Mouse (Mus musculus): ENCODE measurements at regions not wholly inside any gene's neighbourhood (a gene's known extent, or its start where the extent isn't known, plus 50 kb on each side); places are given as distances from the start of the nearest gene placed in this dataset.

- no peak for ATAC-seq (replicated peaks; ENCODE audit: low read depth, poor library complexity, severe bottlenecking)
Measured at GRCm38 (mm10) chr10:24357636-24358035, 134.3 kb downstream of the Moxd1 start.

- ATAC-seq (replicated peaks; ENCODE audit: low read depth, poor library complexity, severe bottlenecking), result no peak
Measured at GRCm38 (mm10) chr10:24361424-24361823, 138.1 kb downstream of the Moxd1 start.

- ATAC-seq (replicated peaks; ENCODE audit: low read depth, poor library complexity, severe bottlenecking), result no peak
Measured at GRCm38 (mm10) chr10:24365369-24365768, 142.1 kb downstream of the Moxd1 start.

DNA sequence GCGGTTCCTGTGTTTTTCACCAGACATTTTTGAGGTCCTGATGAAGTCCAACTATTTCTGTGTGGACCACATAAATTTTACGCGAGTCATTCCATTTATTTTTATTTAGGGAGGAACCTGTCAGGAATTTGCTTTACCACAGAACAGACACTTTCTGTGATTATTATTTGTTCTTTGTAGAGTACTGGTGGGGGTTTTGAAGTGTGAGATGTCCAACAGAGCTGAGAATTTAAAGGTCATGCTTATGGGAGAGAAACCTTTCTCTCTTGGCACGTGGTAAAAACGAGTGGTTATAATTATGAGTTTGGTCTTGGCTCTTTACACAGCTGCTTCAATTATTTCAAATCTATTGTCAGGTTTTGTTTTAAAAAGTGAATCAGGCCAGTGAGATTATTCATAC, 143.7 kb downstream of the Moxd1 start:
- ATAC-seq (replicated peaks; ENCODE audit: low read depth, poor library complexity, severe bottlenecking), result no peak

DNA sequence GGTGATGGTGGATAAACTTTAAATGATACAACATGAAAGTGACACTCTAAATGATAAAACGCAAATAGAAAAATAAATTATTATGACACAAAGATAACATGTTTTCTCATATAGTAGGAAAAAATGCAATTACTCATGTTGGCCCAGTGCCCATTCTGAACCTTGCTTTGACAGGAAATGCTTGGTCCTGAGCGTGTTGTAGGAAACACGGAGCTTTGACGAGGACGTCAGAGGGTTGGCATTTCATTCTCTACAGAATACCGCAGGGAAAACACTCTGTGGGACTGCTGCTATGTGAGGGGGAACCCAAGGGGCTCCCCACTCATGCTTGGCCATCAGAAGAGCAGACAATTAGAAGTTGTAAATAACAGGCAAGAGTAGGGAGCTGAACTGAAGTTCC, 150.6 kb downstream of the Moxd1 start:
- ATAC-seq (replicated peaks; ENCODE audit: low read depth, poor library complexity, severe bottlenecking), result no peak

GRCm38 (mm10) chr10:24379291-24379690, 156.0 kb downstream of the Moxd1 start:
- ATAC-seq (replicated peaks; ENCODE audit: low read depth, poor library complexity, severe bottlenecking), result no peak

- no peak for ATAC-seq (replicated peaks; ENCODE audit: low read depth, poor library complexity, severe bottlenecking)
Measured at GRCm38 (mm10) chr10:24380478-24381273, 157.4 kb downstream of the Moxd1 start.

DNA sequence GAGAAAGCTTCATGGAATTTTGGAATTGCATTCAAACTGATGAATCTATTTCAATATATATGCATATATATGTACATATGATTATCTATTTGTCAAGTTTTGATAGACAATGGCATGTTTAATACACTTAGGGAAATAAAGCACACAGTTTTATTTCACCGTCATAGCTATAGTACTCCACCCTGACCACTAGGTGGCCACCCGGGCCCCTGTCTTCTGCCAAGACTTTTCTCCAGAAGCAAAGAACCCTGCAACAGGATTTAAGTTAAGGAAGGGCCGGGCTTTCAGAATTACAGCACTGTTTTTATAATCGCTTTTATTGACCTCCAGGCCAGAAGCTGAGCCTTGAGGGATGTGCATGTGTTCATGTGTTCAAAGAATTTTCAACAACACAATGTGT, 158.6 kb downstream of the Moxd1 start:
- peak; percentile 69; the same call in 1 of the 2 replicates for ATAC-seq (replicated peaks; ENCODE audit: low read depth, poor library complexity, severe bottlenecking)

DNA sequence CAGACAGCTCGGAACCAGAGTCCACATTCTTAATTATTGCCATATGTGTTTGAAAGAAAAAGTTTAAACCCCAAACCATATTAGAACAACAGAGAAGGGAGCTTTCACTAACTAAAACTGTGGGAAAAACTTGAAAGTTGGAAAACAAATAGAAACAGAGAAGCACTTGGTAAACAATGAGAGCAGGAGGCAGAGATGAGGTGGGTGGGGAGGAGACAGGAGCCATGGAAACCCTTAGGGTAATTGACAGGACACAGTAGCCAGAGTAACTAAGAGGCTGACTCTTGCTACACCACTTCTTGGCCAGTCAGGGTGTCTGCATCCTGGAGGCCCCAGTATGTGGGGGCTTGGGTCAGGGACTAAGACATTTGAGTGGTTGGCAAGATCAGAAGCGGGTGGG, 160.7 kb downstream of the Moxd1 start:
- ATAC-seq (replicated peaks; ENCODE audit: low read depth, poor library complexity, severe bottlenecking), result no peak

DNA sequence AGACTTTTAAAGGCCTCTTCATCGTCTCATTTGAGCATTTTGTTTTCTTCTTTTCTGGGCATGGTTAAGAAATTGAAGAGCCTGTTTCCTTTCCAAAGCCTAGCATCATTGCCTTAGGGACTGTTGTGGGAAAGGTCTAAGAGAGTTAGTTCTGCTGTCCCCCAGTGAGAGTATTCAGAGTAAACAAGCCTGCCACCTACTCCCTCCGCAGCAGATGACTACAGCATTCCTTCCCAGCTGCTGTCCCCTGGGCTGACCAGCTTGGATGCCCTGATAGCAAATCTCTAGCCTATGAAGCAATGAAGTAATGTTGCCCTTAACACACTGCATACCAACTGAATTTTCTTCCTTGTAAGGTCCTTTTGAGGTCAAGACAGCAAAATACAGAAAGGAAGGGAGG, 164.9 kb downstream of the Moxd1 start:
- no peak for ATAC-seq (replicated peaks; ENCODE audit: low read depth, poor library complexity, severe bottlenecking)

GRCm38 (mm10) chr10:24391039-24391438, 167.7 kb downstream of the Moxd1 start:
- no peak for ATAC-seq (replicated peaks; ENCODE audit: low read depth, poor library complexity, severe bottlenecking)

DNA sequence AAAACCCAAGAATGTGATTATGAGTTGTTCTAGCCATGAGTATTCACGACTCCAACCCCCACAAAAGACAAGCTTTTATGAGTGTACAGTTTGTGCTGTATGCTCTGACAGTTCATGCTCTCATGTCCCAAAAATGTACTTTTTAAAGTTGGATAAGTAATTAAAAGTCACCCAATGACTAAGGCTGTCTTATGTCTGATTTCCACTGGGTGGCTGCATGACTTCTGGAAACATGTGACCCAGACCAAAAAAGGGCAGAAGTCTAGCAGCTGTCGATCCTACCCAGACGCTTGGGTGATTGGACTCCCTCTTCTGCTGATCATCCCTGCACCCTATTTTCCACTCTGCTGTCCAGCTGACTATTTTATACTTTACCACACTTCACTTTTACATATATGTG, 168.7 kb downstream of the Moxd1 start:
- no peak for ATAC-seq (replicated peaks; ENCODE audit: low read depth, poor library complexity, severe bottlenecking)

DNA sequence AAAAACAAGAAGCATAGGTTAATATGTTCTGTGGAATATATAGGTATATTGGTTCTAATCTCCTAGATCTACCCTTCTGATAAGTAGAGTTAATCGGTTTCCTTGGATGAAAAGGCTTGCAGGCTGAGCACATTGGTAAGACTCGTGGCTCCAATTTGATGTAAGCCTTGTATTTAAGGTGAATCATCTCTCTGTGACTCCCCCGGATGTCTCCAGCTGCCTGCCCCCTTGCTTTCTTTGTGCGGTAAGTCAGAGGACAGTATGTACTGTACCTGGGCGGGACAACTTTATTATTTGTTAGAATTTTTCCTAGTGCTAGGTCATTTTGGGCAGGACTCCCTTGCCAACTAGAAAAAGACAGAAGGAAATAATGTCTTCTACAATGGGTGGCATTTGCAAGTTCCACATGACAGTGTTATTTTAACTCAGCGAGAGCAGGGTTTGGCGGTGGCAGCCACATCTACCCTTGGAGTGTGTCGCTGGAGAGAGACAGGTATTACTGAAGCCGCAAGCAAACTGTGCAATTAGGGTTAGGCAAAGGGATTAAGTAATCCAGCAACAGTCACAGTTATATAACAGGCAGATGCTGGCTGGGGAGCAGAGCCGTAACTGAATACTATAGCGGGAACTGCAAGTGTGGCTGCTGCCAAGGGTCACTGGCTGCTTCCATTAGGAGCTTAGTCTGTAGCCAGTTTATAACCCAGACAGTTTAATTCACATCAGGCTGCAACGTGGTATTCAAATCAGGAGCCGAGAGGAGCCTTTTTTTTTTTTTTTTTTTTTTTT, 172.9 kb downstream of the Moxd1 start:
- ATAC-seq (replicated peaks; ENCODE audit: low read depth, poor library complexity, severe bottlenecking), result no peak

DNA sequence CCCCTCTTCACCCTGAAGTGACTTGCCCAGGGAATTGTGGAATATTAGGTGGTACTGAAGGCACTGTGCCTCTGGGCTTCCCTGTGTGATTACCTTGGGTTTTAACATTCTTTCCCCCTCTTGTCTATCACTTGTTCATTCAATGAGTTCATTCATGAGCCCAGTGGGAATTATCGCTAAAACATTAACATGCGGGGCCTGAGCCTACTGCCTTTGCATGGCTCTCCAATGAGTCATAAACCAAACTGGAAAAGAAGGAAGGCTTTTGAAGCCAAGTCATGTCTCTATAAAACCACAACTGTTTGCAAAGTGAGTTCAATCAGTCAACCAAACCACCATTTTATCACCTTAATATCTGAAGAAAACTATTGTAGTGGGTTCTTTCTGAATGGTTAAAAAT, 173.8 kb downstream of the Moxd1 start:
- no peak for ATAC-seq (replicated peaks; ENCODE audit: low read depth, poor library complexity, severe bottlenecking)

- no peak for ATAC-seq (replicated peaks; ENCODE audit: low read depth, poor library complexity, severe bottlenecking)
Measured at GRCm38 (mm10) chr10:24404851-24405250, 181.5 kb downstream of the Moxd1 start.

GRCm38 (mm10) chr10:24406953-24407352, 183.6 kb downstream of the Moxd1 start:
- no peak for ATAC-seq (replicated peaks; ENCODE audit: low read depth, poor library complexity, severe bottlenecking)

DNA sequence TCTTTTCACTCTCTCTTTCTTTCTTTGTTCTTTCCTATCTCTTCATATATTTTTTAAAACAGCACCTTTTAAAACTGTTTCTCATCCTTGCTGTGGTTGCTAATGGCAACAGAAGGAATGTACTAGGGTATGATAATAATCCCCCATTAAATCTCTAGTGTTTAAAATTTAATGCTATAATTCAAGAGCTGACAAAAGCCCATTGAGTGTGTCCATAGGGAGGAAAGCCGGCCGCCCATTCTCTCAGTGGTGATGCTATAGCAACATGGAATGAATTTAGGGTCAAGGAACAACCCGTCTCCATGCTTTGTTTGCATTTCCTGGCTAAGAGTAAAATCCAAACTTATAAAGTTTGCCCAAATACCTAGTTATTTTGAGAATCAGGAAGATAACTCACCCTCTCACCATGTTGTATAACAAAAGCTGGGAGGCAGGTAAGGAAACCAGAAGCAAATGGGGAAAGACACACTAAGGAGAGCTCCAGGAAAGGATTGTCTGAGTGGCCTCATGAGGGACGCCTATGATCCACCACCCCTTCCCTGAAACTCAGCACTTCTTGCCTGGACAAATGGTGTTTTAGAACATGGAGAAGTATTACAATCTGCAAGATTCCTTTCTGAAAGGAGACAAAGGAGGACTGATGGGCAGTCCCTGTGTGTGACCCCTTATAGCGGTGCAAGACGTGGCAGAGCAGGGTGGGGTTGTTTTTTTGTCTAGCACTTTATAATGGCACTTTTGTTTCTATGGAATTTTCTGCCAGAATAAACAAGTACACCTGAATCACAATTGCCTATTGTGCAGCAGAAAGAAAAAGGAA, 184.3 kb downstream of the Moxd1 start:
- ATAC-seq (replicated peaks; ENCODE audit: low read depth, poor library complexity, severe bottlenecking), result no peak

- peak; percentile 63 for ATAC-seq (replicated peaks; ENCODE audit: low read depth, poor library complexity, severe bottlenecking)
Measured at GRCm38 (mm10) chr10:24409976-24410375, 185.3 kb upstream of the Ccn2 start.

DNA sequence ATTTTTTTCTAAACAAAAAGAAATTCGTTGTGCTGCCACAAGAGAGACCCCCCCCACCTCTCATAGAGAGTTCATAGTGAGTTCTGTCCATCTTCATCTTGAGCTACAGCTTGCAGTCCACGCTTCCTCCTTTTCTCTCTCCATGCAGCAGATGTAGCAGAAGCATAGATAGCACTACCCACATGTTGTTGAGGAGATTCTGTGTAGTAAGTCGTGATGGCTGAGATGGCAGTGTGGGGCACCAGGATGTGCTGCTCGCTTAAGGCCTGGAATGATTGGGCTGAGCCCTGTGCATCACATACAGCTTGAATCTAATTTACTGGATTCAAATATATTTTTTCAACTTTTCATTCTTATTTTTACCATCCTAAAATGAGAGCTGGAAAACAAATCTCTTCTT, 184.4 kb upstream of the Ccn2 start:
- ATAC-seq (replicated peaks; ENCODE audit: low read depth, poor library complexity, severe bottlenecking), result no peak

DNA sequence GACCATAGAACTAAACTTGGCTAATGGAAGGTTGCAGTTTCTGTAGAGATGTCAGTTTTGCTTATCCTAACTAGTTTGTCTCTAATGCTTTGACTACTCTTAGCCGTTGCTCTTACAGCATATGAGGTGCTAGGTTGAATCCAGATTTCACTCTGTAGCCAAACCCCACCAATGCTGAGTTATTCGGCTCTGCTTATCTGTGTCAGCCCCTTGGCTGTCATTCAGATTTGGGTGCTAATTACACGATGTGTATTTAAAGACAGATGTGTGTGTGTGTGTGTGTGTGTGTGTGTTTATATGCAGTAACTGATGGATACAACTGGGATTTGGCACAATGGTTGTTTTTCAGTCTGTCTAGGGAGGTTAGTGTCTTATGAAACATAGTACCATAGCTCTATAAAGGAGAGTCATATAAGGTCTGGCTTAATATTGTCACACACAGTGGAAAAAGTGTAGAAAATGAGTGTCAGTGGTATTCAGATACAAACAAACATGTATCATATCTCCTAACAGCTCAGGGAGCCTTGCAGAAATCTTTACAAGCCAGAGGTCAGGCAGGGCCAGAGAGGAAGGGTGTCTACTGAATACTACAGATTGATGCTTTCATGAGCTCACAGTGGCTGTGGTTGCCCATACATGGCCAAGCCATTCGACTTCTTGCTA, 172.6 kb upstream of the Ccn2 start:
- no peak for ATAC-seq (replicated peaks; ENCODE audit: low read depth, poor library complexity, severe bottlenecking)
